Mouse (Mus musculus) large intestine, adult 2 months (tissue): Measurements from ENCODE around the gene Bmp2k. TPM values are rescaled to one million over a fixed set of nuclear protein-coding genes. Genes with fewer than 3 reads are reported as not detected.

Experiments
- DNase-seq: peaks from one replicate; pipeline ENCODE4 v3.0.0-alpha.2; 2012; ENCODE audit warnings: low read depth, low spot score
- WGBS: fragments of 180-500 bp; shearing (Covaris S2); methylation state at CpG from one replicate; pipeline ENCODE4 v1.1.7; 2018; 5-methylcytosine and 5-hydroxymethylcytosine counted together
- polyA plus RNA-seq: library from polyadenylated mRNA; depleted of rRNA; stranded (reverse); fragments of >200 nt; gene quantifications from 2 replicates; pipeline ENCODE4 v1.2.3, GENCODE M21; 2012; rRNA removed

Bmp2k gene
- polyA plus RNA-seq, result 6.1 and 9.2 TPM in 2 replicates

DNA sequence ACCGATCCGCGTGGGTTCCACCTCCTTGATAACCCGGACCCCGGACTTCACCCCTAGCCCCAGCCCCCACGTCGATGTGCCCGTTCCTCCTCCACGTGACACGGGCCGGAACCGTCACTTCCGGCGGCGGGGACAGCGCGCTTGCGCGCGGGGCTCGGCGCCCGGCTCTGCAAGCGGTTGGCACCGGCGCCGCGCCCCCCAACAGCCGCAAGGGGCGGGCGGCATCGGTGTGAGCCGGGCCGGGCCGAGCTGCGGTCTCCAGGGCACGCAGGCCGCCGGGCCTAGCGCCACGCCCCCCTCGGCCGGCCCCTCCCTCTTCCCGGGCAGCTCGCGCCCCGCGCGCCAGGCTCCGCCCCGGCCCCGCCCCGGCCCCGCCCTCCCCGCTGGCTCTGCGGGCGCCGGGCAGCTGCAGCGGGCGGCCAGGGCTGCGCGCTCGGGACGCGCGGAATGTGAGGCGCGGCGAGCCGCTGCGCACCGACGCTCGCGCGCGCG lies at the start of gene Bmp2k:
Gene Bmp2k (plus strand): TSS at position 380 of the 492 bp plus-strand sequence.
- DNase-seq, result no peak
- WGBS, result under 1% methylated on average over 76 of the region's 78 CpGs

DNA sequence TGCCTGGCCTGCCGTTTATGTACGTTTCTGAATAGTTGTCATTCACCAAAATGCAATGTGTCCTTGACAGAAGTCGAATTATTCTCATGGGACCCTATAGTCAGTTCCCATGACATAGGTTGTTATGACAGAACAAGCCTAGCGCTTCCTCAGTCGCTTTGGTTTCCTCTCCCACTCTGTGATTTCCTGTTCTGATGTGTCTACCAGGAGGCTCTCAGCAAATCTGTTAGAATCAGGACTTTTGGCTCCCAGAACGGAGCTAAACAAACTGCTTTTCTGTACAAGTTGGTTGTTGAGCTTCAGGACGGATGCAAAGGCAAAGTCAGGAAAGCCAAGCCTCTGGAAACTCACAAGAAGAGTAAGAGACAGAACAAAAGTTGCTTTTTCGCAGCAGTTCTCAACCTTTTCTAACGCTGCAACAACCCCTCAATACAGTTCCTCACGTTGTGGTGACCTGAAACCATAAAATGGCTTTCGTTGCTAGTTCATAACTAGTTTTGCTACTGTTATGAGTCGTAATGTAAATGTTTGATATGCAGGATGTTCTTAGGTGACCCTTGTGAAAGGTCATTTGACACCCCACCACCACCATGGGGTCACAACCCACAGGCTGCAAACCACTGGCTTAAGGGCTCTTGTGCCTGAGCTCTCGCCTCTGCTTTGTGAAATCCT lies 48.5 kb upstream of the Bmp2k start:
- no peak for DNase-seq
- 77% methylated on average over 13 of the region's 13 CpGs for WGBS

DNA sequence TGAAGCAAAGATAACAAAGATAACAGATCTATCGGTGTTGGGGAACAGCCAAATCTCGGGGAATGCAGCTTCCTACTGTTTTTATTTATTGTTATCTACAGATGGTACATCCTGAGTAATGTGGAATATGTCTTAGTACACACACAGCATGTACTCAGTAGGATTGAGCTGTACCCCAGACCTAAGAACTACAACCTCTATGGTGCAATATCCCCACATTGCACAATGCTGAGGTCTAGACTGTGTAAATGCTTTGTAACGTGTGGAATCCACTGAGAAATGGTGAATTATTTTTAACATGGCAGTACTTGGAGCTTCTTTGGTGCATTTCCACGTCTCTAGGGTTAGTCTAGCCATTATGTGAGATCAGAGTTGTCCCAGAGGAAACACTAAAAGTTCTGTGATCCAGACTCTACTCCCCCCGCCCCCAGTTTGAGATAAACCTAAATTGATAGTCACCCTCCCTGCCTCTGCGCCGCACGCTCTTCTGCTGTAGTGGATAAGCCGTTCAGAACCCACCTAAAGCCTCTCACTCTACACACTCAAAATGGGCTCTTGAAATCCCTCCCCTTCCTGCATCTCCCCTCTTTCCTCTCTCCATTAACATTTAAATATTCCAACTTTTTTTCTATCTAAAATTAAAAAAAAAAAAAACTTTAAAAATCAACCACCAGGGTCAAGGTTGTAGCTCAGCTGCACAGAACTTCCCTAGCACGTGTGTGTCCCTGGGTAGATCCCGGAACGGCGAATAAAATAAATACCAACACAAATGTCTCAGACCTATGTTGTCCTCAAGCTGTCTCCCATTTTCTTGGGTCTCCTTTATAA lies 47.4 kb upstream of the Bmp2k start:
- WGBS, result 90% methylated on average over 13 of the region's 13 CpGs
- no peak for DNase-seq

DNA sequence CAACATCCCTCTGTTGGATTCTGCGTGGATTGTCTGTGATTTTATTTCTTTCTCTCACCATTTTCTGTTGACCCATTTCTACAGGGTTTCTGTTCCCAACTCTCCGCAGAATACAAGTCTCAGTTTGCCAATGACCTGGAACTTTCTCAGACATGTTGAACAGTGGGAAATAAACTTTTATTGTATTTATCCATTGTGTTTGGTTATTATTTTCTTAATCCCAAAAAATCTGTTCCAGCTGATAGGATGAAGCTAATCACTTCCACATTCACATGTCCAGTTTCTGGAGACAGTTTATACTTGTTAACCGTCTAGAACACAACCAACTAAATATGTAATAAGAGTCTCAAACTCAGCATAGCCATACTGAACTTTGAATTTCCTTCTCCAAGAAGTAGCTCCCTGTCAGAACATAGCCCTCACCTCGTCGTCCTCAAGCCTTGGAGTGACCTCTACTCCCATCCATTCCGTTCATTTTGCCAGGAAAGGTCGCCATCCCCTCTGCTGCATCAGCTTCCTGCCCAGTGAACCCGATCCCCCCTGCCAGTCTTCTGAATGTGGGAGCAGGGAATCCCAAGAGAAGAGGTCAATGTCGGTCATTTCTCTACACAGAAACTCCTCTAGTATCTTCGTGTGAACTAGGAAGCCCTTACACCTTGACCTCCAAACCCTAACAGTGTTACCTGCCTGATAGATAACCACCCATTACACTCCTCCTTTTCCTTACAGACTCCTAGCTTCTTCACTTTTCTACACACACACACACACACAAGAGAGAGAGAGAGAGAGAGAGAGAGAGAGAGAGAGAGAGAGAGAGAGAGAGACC lies 46.6 kb upstream of the Bmp2k start:
- WGBS, result 87% methylated on average over 10 of the region's 10 CpGs
- no peak for DNase-seq

DNA sequence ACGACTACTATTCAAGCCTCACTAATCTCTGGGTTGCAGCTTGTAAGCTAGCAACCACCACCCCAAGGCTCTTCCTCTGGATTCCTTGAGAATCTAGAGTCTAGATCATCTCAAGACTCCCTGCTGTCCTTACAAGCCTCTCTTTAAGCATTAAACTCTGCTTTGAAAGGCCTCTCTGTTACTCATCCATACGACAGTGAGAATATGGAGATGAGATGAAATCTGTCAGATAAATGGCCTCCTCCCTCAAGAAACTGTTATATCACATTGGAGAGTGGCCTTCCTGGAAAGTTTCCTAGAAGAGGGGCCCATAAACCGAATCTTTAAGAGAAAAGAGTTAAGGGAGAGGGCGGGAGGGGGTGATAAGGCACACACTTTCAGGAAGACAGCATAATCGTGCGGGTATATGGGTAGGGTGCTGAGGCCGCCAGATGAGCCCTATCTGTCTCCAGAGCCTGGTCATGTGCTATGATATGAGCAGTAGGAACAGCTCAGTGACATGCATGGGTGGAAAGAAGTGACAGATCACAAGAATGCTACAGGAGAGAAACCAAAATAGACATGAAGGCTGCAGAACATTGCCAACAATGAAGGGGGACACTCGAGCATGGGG lies 45.9 kb upstream of the Bmp2k start:
- 70% methylated on average over 8 of the region's 8 CpGs for WGBS
- DNase-seq, result no peak

DNA sequence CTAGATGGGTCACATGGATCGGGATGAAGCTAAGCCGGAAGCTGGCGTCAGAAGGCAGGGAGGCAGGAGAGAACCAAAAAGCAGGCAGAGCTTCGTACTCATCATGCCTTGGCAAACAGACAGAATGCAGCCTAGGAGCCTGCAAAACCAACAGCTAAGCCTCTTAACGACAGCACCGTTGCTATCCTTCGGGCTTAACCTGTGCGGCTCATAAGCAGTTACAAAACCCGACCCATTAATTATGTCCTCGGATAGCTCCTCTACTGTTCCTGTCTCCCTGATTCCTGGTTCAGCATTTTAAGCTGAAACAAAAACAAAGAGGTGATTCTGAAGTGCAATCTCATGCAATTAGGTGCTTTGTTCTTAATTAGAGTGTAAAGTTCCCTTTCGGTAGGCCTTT lies 43.4 kb upstream of the Bmp2k start:
- 73% methylated on average over 11 of the region's 11 CpGs for WGBS
- no peak for DNase-seq

DNA sequence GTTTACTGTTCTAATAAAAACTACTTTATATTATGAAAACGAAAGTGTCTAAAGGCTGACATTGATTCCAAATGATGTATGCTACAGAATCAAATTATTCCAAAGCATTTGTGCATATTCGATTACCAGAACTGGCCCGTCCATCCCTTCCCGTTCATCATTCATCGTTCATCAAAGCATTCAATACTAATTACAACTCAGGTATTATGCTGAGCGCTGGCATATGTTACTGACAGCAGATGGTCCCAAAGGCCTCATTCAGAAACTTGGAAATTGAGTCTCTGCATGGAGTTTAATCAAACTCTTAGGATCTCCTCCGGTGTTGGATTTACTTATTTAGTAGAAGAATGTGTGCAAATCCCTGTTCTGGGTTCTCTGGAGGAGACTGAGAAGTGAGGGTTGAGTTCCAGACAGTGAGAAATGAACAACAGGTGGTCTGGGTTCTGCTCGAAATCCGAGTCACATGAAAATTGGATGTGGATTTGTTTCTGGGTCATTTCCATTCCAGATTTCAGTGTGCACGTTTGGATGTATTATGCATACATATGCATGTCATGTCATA lies 42.9 kb upstream of the Bmp2k start:
- no peak for DNase-seq
- 91% methylated on average over 10 of the region's 10 CpGs for WGBS

DNA sequence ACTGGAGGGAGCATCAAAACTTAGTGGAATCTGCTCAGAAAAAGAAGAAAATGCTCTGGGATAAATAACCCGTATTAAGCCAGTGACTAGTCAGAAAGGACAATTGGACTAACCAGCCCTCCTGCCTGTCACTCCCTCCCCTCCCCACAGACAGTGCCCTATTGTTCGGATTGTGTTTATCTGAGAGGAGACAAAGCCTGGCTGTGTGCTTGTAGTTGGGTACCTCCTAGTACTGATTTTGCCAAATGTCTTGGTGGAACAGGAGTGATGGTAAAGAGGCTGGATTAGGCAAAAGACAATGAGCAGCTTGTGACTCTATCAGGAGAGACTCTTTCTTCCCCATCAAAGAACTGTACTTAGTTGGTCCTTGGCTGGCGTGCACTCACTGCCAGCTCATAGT lies 40.6 kb upstream of the Bmp2k start:
- no peak for DNase-seq
- WGBS, result 63% methylated on average over 3 of the region's 3 CpGs

DNA sequence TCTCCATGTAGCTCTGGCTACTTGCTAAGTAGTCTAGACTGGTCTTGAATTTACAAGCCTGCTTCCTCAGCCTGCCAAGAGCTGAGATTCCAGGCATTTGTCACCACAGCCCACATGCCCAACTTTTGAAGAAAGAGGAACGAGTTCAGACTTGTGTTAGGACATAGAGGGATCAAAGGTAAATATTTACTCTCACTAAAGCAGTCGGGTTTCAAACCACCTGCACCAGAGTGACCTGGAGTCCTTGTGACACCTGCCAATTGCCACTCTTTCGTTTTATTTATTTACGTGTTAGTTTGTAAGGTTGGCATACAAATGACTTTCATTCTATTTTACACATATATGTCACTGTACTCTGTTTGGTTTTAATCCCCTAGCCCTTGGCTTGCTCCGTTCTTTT lies 36.4 kb upstream of the Bmp2k start:
- DNase-seq, result no peak
- 23% methylated on average over 5 of the region's 5 CpGs for WGBS

DNA sequence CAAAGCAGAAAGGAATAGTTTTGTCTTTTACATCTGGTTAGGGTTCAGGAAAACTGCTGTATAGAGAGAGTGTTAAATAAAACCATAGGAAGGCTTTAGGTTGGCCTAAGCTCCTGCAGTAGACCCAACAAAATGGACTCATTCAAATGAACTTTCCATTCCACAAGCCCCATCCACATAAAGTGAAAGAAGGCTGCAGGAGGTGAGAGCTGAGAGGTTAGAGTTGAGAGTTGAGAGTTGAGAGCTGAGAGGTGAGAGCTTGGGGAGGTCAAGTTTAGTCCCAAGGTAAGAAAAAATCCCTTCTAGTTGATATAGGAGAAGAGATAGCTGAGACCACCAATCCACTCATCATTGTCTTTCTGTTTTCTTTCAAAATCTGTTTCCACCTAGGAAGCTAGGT lies 35.6 kb upstream of the Bmp2k start:
- no peak for DNase-seq

DNA sequence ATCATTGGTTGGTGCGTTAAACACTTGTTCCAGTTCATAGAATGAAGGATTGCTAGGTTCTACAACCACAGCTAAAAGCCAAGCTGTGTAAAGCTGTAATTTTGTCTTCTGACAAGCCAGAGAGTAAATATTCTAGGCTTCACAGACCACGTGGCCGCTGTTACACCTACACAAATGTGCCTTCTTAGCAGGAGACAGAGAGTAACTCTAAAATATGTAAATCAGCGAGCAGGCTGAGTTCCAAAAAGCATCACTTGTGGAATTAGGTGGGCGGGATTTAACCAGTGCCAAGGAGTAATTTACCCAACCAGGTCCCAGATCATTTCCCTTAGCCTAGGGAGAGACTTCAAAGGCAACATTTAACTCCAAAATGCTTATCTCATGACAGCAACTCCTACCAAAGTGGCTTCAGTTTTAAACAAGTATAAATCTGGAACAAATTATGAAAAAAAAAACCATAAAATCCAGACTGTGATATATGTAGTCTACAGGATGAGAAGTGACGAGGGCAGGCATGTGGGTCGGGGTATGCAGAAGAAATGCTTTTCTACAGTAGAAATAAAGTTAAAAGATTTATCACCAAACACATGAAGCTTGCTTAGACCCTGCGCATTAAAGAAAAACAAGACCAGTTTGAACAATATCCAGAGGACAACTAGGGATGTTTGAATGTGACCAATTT lies 35.1 kb upstream of the Bmp2k start:
- DNase-seq, result no peak
- 39% methylated on average over 8 of the region's 8 CpGs for WGBS

DNA sequence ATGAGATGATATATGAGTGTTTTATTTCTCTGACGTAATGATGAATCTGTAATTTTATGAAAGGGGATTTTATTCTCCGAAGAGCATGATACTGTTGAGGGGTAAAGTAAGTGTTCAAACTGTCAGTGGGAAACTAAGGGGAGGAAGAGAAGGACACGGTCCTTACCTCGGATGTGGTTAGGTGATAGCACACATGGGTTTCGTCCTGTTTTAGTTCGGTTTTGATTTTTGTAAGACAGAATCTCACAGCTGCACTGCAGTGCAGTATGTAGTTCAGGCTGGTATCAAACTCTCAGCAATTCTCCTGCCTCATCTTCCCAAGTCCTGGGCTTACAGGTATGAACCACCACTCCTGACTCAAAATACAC lies 34.6 kb upstream of the Bmp2k start:
- no peak for DNase-seq
- 55% methylated on average over 6 of the region's 6 CpGs for WGBS

DNA sequence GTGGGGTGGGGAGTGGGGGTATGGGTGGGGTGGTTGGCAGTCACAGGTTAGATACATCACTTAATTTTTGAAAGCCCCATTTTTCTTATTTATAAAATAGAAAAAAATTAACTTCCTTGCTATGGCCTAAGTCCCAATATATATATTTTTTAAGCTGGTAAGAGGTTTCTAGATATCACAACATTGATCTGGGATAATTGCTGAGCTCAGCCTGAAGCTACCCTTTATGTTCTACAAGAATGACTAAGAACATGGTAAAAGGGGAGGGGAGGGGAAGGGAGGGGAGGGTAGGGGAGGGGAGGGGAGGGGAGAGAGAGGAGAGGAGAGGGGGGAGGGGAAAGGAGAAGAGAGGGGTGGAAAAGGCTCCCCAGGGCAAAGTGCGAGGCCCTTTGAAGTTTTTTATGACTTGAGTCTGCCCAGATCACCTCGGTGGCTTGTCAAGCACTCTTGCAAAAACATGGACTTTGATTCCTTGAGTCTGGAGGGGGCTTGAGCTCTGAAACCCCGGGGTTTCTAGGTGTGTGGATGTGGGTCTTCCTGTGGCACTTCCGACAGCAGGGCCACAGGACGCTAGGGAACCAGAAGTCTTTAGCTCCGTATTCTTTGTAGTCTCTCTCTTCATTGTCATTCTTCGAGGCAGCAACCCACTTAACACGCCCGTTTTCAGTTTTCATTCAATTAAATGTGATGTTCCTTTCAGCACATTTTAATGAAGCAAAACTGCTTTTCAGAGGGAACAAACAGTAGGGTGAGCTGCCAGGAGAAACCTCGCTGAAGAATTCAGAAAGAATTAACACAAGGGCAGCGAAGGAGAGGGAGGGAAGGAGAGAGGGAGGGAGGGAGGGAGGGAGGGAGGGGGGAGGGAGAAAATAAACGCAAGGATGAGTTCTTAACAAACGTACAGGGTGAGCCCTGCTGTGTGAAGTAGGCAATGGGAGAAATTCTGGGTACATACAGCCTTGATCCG lies 33.1 kb upstream of the Bmp2k start:
- 6% methylated on average over 14 of the region's 14 CpGs for WGBS
- no peak for DNase-seq

DNA sequence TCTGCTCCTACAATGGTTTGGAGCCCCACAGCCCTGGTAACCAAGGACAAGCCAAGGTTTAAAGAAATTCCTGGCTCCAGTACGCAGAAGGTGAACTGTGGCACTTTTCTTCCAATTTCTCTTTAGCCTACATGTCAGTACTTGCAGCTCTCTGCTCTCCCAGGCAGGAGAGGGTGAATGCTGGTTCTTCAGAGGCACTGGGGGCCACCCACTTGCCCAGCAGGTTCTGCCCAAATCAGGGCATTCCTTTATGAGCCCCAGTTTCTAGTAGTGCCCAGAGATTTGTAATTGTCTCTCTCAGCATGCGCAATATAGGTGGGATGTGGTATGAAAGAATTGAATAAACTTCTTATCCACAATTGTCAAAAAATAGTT lies 32.5 kb upstream of the Bmp2k start:
- WGBS, result 52% methylated on average over 2 of the region's 2 CpGs
- DNase-seq, result no peak

DNA sequence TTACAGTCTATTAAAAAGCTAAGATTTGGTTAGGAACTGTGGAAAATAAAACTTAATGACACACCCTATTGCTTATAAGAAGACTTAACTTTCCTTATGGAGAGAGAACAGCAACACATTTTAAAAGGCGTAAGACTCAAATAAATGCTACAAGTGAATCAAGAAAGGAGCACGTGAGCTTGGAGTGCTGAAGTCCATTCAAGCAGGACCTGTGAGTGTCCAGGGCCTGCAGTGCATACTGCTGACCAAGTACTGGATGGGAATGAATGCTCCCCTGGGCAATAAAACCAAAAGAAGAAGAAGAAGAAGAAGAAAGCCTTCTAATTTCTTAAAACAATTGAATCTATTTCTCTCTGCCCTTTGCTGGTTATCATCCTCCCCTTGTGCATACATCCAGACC lies 32.0 kb upstream of the Bmp2k start:
- 76% methylated on average over 2 of the region's 2 CpGs for WGBS
- DNase-seq, result no peak

DNA sequence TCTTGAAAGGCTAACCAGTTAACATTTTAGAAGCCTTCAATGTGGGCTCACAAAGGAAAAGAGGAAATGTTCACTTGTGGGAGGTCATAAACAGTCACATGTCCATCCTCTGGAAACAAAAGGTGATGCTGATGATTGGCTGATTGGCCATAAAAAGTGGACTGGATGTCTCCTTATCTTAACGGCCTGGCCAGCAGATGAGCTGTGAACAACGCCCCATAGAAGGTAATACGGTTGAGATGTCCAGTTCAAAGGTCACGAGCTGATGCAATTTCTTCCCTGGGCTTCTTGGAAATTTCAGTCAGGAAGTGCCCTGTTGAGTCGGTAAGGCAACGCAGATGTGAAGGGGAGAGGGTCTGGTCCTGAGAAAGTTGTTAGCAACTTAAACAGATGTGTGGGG lies 28.9 kb upstream of the Bmp2k start:
- WGBS, result 17% methylated on average over 6 of the region's 6 CpGs
- DNase-seq, result peak; percentile 88

DNA sequence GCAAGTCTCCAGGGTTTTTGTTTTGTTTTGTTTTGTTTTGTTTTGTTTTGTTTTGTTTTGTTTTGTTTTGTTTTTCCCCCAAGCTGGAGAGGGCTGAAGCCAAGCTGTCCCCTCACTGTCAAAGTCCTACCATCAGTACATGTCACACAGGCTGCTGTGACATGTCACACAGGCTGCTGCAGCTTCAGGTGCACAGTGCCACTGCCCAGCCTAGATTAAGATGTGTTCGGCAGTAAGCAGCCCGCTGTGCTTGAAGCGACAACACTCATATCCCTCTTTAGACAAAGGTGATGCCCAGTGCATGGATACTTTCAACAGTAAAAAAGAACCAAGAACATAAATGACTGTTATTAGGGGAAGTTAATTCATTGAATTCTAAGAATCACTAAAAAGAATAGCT lies 28.5 kb upstream of the Bmp2k start:
- no peak for DNase-seq
- 82% methylated on average over 3 of the region's 3 CpGs for WGBS
